Mouse (Mus musculus) liver, embryonic 14.5 days (tissue): ENCODE data around the gene Rasgef1b. TPM values are rescaled to one million over a fixed set of nuclear protein-coding genes. Genes with fewer than 3 reads are reported as not detected.

Source experiments
- ATAC-seq: fragments of 200-750 bp; cut with Nextera tagmentation; 2 replicates; pipeline ENCODE4 v1.8.0; 2017; ENCODE audit warnings: moderate number of reproducible peaks, mild to moderate bottlenecking, moderate library complexity; ENCODE audit not compliant: insufficient read depth
- DNase-seq, 3 experiments: peaks; one replicate each; pipeline ENCODE4 v3.0.0-alpha.2; 2012 to 2013; ENCODE audit warnings: low read depth in 3 of 3, low spot score in 3 of 3
- H3K27ac ChIP-seq: fragments of 300-500 bp; sonication (generic); 2 replicates; pipeline ENCODE4 v1.5.1; 2014; ENCODE audit warnings: moderate library complexity, mild to moderate bottlenecking, control low read depth, inconsistent platforms
- H3K27me3 ChIP-seq: fragments of 300-500 bp; sonication (generic); 2 replicates; pipeline ENCODE4 v1.6.1; 2014; ENCODE audit warnings: mild to moderate bottlenecking, low read length, moderate library complexity; ENCODE audit not compliant: control insufficient read depth, insufficient read depth
- H3K36me3 ChIP-seq: fragments of 300-500 bp; sonication (generic); replicated peaks from 2 replicates; pipeline ENCODE4 v1.6.1; 2014; ENCODE audit warnings: low read depth; ENCODE audit not compliant: control insufficient read depth, insufficient read depth
- H3K4me1 ChIP-seq, 2 experiments: fragments of 200-500 bp in 1 of 2; fragments of 300-500 bp in 1 of 2; sonication (generic) in 1 of 2; replicated peaks; 2 replicates each; pipeline ENCODE4 v1.6.1; 2012 to 2014; ENCODE audit warnings: antibody characterized with exemption in 1 of 2, inconsistent platforms in 1 of 2, low read length in 1 of 2; ENCODE audit not compliant: control insufficient read depth in 2 of 2, insufficient read depth in 2 of 2
- H3K4me2 ChIP-seq: fragments of 300-500 bp; sonication (generic); 2 replicates; pipeline ENCODE4 v1.6.1; 2014; ENCODE audit warnings: low read depth, mild to moderate bottlenecking, control low read depth, moderate library complexity
- H3K4me3 ChIP-seq, 2 experiments: fragments of 200-500 bp in 1 of 2; fragments of 300-500 bp in 1 of 2; sonication (generic) in 1 of 2; 2 replicates each; pipeline ENCODE4 v1.5.1; 2012 to 2014; ENCODE audit warnings: low read depth in 2 of 2, low read length in 2 of 2, mild to moderate bottlenecking in 2 of 2, control low read depth in 1 of 2, inconsistent platforms in 1 of 2, moderate library complexity in 1 of 2; ENCODE audit not compliant: insufficient read depth in 1 of 2
- H3K9ac ChIP-seq: fragments of 300-500 bp; sonication (generic); replicated peaks from 2 replicates; pipeline ENCODE4 v1.6.1; 2014; ENCODE audit warnings: mild to moderate bottlenecking, control low read depth, moderate library complexity
- H3K9me3 ChIP-seq: fragments of 300-500 bp; sonication (generic); 2 replicates; pipeline ENCODE4 v1.6.1; 2016; ENCODE audit warnings: low read length, mixed read lengths; ENCODE audit not compliant: control insufficient read depth
- CTCF ChIP-seq: IDR thresholded peaks from 2 replicates; pipeline ENCODE4 v1.5.1; 2016; ENCODE audit warnings: antibody characterized with exemption, low read depth, control low read depth
- EP300 ChIP-seq: IDR thresholded peaks from 2 replicates; pipeline ENCODE4 v1.6.1; 2016; ENCODE audit warnings: antibody characterized with exemption, low read depth
- WGBS: fragments of 180-500 bp; shearing (Covaris S2); extraction: QIAGEN DNeasy Blood & Tissue Kit; methylation state at CpG from one replicate; pipeline ENCODE4 v1.1.7; 2014; ENCODE audit not compliant: insufficient replicate concordance; 5-methylcytosine and 5-hydroxymethylcytosine counted together
- polyA plus RNA-seq, 2 experiments: library from polyadenylated mRNA; depleted of rRNA in 1 of 2; stranded (reverse) in 1 of 2; unstranded in 1 of 2; fragments of >200 nt; fragmentation: Nextera tagmentation in 1 of 2; extraction: Ambion mirVana in 1 of 2; gene quantifications; 2 replicates each; pipeline versions ENCODE4 v1.2.1 to v1.2.3; 2012 to 2014

Rasgef1b gene
- polyA plus RNA-seq, 2 experiments: 2.8 to 4.2 TPM

- no peak overlapping the region for H3K9ac ChIP-seq
- H3K27ac ChIP-seq: no peak overlapping the region
- H3K4me3 ChIP-seq: no peak overlapping the region
- H3K27me3 ChIP-seq: no peaks in the 10 kb centered on the region
- H3K36me3 ChIP-seq: no peaks in the 10 kb centered on the region
- H3K9me3 ChIP-seq: no peaks in the 10 kb centered on the region
- peaks cover 13 to 24% of the 10 kb centered on the region in 2 experiments for H3K4me1 ChIP-seq
- WGBS: 55% methylated on average over 4 of the region's 4 CpGs
- no peak for ATAC-seq
- no peak for TF ChIP-seq EP300
- no peak for TF ChIP-seq CTCF
- no peak overlapping the region for H3K4me2 ChIP-seq
- DNase-seq: no peak
Measured at GRCm38 (mm10) chr5:99521411-99521810, 207.5 kb downstream of the Rasgef1b start.

GRCm38 (mm10) chr5:99519556-99519955, 209.3 kb downstream of the Rasgef1b start:
- Histone ChIP-seq H3K9me3 (no peaks in the 10 kb centered on the region), H3K9ac (no peak overlapping the region), H3K27ac (no peak overlapping the region), H3K27me3 (no peaks in the 10 kb centered on the region), H3K4me2 (no peak overlapping the region), H3K36me3 (no peaks in the 10 kb centered on the region), H3K4me3 (no peak overlapping the region), H3K4me1 (peaks cover 7 to 11% of the 10 kb centered on the region in 2 experiments)
- no peak for ATAC-seq
- TF ChIP-seq CTCF (no peak), EP300 (no peak)
- WGBS: 54% methylated on average over 2 of the region's 2 CpGs
- no peak for DNase-seq

- Histone ChIP-seq H3K27me3 (no peaks in the 10 kb centered on the region), H3K4me3 (no peak overlapping the region), H3K36me3 (no peaks in the 10 kb centered on the region), H3K4me2 (no peak overlapping the region), H3K9ac (no peak overlapping the region), H3K27ac (no peak overlapping the region), H3K9me3 (no peaks in the 10 kb centered on the region), H3K4me1 (peaks cover 7 to 11% of the 10 kb centered on the region in 2 experiments)
- WGBS: 22% methylated on average over 4 of the region's 4 CpGs
- ATAC-seq: no peak
- no peak for DNase-seq
- TF ChIP-seq EP300 (no peak), CTCF (no peak)
Measured at GRCm38 (mm10) chr5:99519023-99519422, 209.8 kb downstream of the Rasgef1b start.

- WGBS: 46% methylated on average over 5 of the region's 5 CpGs
Measured at GRCm38 (mm10) chr5:99516207-99516606, 212.7 kb downstream of the Rasgef1b start.

GRCm38 (mm10) chr5:99515764-99516163, 213.1 kb downstream of the Rasgef1b start:
- ATAC-seq: no peak
- Histone ChIP-seq H3K9ac (no peak overlapping the region), H3K27me3 (no peaks in the 10 kb centered on the region), H3K9me3 (no peaks in the 10 kb centered on the region), H3K4me3 (no peak overlapping the region), H3K36me3 (no peaks in the 10 kb centered on the region), H3K4me1 (peaks cover 3 to 4% of the 10 kb centered on the region in 2 experiments; a peak in 1 of 4 replicates), H3K4me2 (no peak overlapping the region), H3K27ac (no peak overlapping the region)
- TF ChIP-seq CTCF (no peak), EP300 (no peak)
- no peak for DNase-seq
- 27% methylated on average over 4 of the region's 4 CpGs for WGBS

More at GRCm38 (mm10) chr5:99516207-99516606, 212.7 kb downstream of the Rasgef1b start:
- no peak for ATAC-seq
- H3K27me3 ChIP-seq: no peaks in the 10 kb centered on the region
- no peak overlapping the region for H3K4me3 ChIP-seq
- peaks cover 3 to 4% of the 10 kb centered on the region in 2 experiments; a peak in 1 of 4 replicates for H3K4me1 ChIP-seq
- DNase-seq: no peak
- H3K36me3 ChIP-seq: no peaks in the 10 kb centered on the region
- no peak for TF ChIP-seq CTCF
- TF ChIP-seq EP300: no peak
- no peak overlapping the region for H3K4me2 ChIP-seq
- H3K9me3 ChIP-seq: no peaks in the 10 kb centered on the region
- H3K9ac ChIP-seq: no peak overlapping the region
- H3K27ac ChIP-seq: no peak overlapping the region
